Mouse (Mus musculus) heart, embryonic 15.5 days (tissue): ENCODE data around the gene Evi2b. TPM values are rescaled to one million over a fixed set of nuclear protein-coding genes. Genes with fewer than 3 reads are reported as not detected.

Experiments
- ATAC-seq: fragments of 200-750 bp; cut with Nextera tagmentation; replicated peaks from 2 replicates; pipeline ENCODE4 v1.8.0; 2017; ENCODE audit warnings: low read depth, moderate TSS enrichment; ENCODE audit not compliant: insufficient number of reproducible peaks, insufficient read depth, low FRiP score
- H3K27ac ChIP-seq: fragments of 300-500 bp; sonication (generic); 2 replicates; pipeline ENCODE4 v1.5.1; 2015; ENCODE audit warnings: mild to moderate bottlenecking, inconsistent platforms
- H3K27me3 ChIP-seq: fragments of 300-500 bp; sonication (generic); 2 replicates; pipeline ENCODE4 v1.6.1; 2015; ENCODE audit warnings: inconsistent platforms
- H3K36me3 ChIP-seq: fragments of 300-500 bp; sonication (generic); 2 replicates; pipeline ENCODE4 v1.6.1; 2015; ENCODE audit warnings: mild to moderate bottlenecking, inconsistent platforms
- H3K4me1 ChIP-seq: fragments of 300-500 bp; sonication (generic); replicated peaks from 2 replicates; pipeline ENCODE4 v1.6.1; 2015; ENCODE audit warnings: inconsistent platforms
- H3K4me2 ChIP-seq: fragments of 300-500 bp; sonication (generic); 2 replicates; pipeline ENCODE4 v1.6.1; 2015; ENCODE audit warnings: inconsistent platforms, mild to moderate bottlenecking, moderate library complexity
- H3K4me3 ChIP-seq: fragments of 300-500 bp; sonication (generic); 2 replicates; pipeline ENCODE4 v1.5.1; 2015; ENCODE audit warnings: mild to moderate bottlenecking, inconsistent platforms
- H3K9ac ChIP-seq: fragments of 300-500 bp; sonication (generic); 2 replicates; pipeline ENCODE4 v1.6.1; 2015; ENCODE audit warnings: mild to moderate bottlenecking, inconsistent platforms
- H3K9me3 ChIP-seq: fragments of 300-500 bp; sonication (generic); replicated peaks from 2 replicates; pipeline ENCODE4 v1.6.1; 2016; ENCODE audit warnings: inconsistent platforms
- WGBS: fragments of 180-500 bp; shearing (Covaris S2); methylation state at CpG from one replicate; pipeline ENCODE4 v1.1.7; 2015; ENCODE audit warnings: mixed read lengths; 5-methylcytosine and 5-hydroxymethylcytosine counted together
- polyA plus RNA-seq: library from polyadenylated mRNA; unstranded; fragments of >200 nt; fragmentation: Nextera tagmentation; extraction: Ambion mirVana; gene quantifications from 2 replicates; pipeline ENCODE4 v1.2.1, GENCODE M21; 2015

Evi2b gene
- polyA plus RNA-seq, 1 experiment from 2014 or later = 0.42 TPM

GRCm38 (mm10) chr11:79521930-79522329, 1.6 kb downstream of the Evi2b start:
- Histone ChIP-seq H3K9me3 (no peaks in the 10 kb centered on the region), H3K27me3 (no peaks in the 10 kb centered on the region), H3K36me3 (no peaks in the 10 kb centered on the region), H3K9ac (no peak overlapping the region), H3K4me3 (no peak overlapping the region), H3K4me2 (no peak overlapping the region), H3K27ac (no peak overlapping the region), H3K4me1 (peaks cover 4% of the 10 kb centered on the region)
- ATAC-seq = no peak

GRCm38 (mm10) chr11:79520772-79521171, 2.8 kb downstream of the Evi2b start:
- Histone ChIP-seq H3K36me3 (no peaks in the 10 kb centered on the region), H3K27ac (no peak overlapping the region), H3K27me3 (no peaks in the 10 kb centered on the region), H3K9me3 (no peaks in the 10 kb centered on the region), H3K4me2 (no peak overlapping the region), H3K4me3 (no peak overlapping the region), H3K4me1 (no peaks in the 10 kb centered on the region), H3K9ac (no peak overlapping the region)
- ATAC-seq = no peak

GRCm38 (mm10) chr11:79519878-79520291, 3.7 kb downstream of the Evi2b start:
- no peak for ATAC-seq
- Histone ChIP-seq H3K4me3 (no peak overlapping the region), H3K36me3 (no peaks in the 10 kb centered on the region), H3K4me1 (no peaks in the 10 kb centered on the region), H3K27ac (no peak overlapping the region), H3K4me2 (no peak overlapping the region), H3K9ac (no peak overlapping the region), H3K9me3 (no peaks in the 10 kb centered on the region), H3K27me3 (no peaks in the 10 kb centered on the region)
- 61% methylated on average over 1 of the region's 1 CpGs for WGBS

- ATAC-seq = no peak
- H3K4me2 ChIP-seq = no peak overlapping the region
- H3K4me1 ChIP-seq = no peaks in the 10 kb centered on the region
- no peaks in the 10 kb centered on the region for H3K9me3 ChIP-seq
- H3K36me3 ChIP-seq = no peaks in the 10 kb centered on the region
- H3K9ac ChIP-seq = no peak overlapping the region
- no peak overlapping the region for H3K27ac ChIP-seq
- WGBS = 82% methylated on average over 6 of the region's 6 CpGs
- no peaks in the 10 kb centered on the region for H3K27me3 ChIP-seq
- H3K4me3 ChIP-seq = no peak overlapping the region
Measured at GRCm38 (mm10) chr11:79519299-79519698, 4.3 kb downstream of the Evi2b start.

- H3K4me1 ChIP-seq = no peaks in the 10 kb centered on the region
- no peaks in the 10 kb centered on the region for H3K36me3 ChIP-seq
- WGBS = 94% methylated on average over 2 of the region's 2 CpGs
- no peak overlapping the region for H3K4me2 ChIP-seq
- H3K4me3 ChIP-seq = no peak overlapping the region
- ATAC-seq = no peak
- no peaks in the 10 kb centered on the region for H3K27me3 ChIP-seq
- H3K9me3 ChIP-seq = no peaks in the 10 kb centered on the region
- H3K9ac ChIP-seq = no peak overlapping the region
- H3K27ac ChIP-seq = no peak overlapping the region
Measured at GRCm38 (mm10) chr11:79515798-79516197, 7.8 kb downstream of the Evi2b start.

GRCm38 (mm10) chr11:79515331-79515730, 8.2 kb downstream of the Evi2b start:
- H3K36me3 ChIP-seq = no peaks in the 10 kb centered on the region
- no peak overlapping the region for H3K4me2 ChIP-seq
- H3K9me3 ChIP-seq = no peaks in the 10 kb centered on the region
- H3K4me3 ChIP-seq = no peak overlapping the region
- H3K9ac ChIP-seq = no peak overlapping the region
- no peak overlapping the region for H3K27ac ChIP-seq
- ATAC-seq = no peak
- WGBS = 70% methylated on average over 6 of the region's 6 CpGs
- H3K27me3 ChIP-seq = no peaks in the 10 kb centered on the region
- no peaks in the 10 kb centered on the region for H3K4me1 ChIP-seq

GRCm38 (mm10) chr11:79511970-79512369, 11.6 kb downstream of the Evi2b start:
- no peak overlapping the region for H3K4me3 ChIP-seq
- no peak overlapping the region for H3K27ac ChIP-seq
- no peaks in the 10 kb centered on the region for H3K4me1 ChIP-seq
- H3K4me2 ChIP-seq = no peak overlapping the region
- ATAC-seq = no peak
- no peak overlapping the region for H3K9ac ChIP-seq
- no peaks in the 10 kb centered on the region for H3K9me3 ChIP-seq
- H3K36me3 ChIP-seq = no peaks in the 10 kb centered on the region
- no peaks in the 10 kb centered on the region for H3K27me3 ChIP-seq
- WGBS = 92% methylated on average over 3 of the region's 3 CpGs

- no peaks in the 10 kb centered on the region for H3K27me3 ChIP-seq
- H3K9ac ChIP-seq = no peak overlapping the region
Measured at GRCm38 (mm10) chr11:79504506-79504905, 19.1 kb downstream of the Evi2b start.

GRCm38 (mm10) chr11:79503845-79504244, 19.7 kb downstream of the Evi2b start, which contains the start of gene Omg:
Gene Omg (minus strand): TSS chr11:79504084.
- WGBS = 55% methylated on average over 8 of the region's 8 CpGs
- Histone ChIP-seq H3K4me2 (no peak within 1 kb of the TSS), H3K4me1 (no peaks in the 10 kb centered on the region), H3K27ac (no peak within 1 kb of the TSS), H3K9me3 (no peaks in the 10 kb centered on the region), H3K36me3 (no peaks in the 10 kb centered on the region), H3K4me3 (no peak within 1 kb of the TSS), H3K27me3 (no peaks in the 10 kb centered on the region), H3K9ac (no peak within 1 kb of the TSS)
- no peak for ATAC-seq

More at GRCm38 (mm10) chr11:79504506-79504905, 19.1 kb downstream of the Evi2b start:
- Histone ChIP-seq H3K4me2 (no peak overlapping the region), H3K27ac (no peak overlapping the region), H3K36me3 (no peaks in the 10 kb centered on the region), H3K9me3 (no peaks in the 10 kb centered on the region), H3K4me3 (no peak overlapping the region), H3K4me1 (no peaks in the 10 kb centered on the region)
- 90% methylated on average over 7 of the region's 7 CpGs for WGBS
- ATAC-seq = no peak

- H3K36me3 ChIP-seq = no peaks in the 10 kb centered on the region
- no peak overlapping the region for H3K9ac ChIP-seq
- H3K27me3 ChIP-seq = no peaks in the 10 kb centered on the region
- H3K4me3 ChIP-seq = no peak overlapping the region
- no peaks in the 10 kb centered on the region for H3K9me3 ChIP-seq
- no peak overlapping the region for H3K4me2 ChIP-seq
- no peak for ATAC-seq
- WGBS = 78% methylated on average over 2 of the region's 2 CpGs
- no peaks in the 10 kb centered on the region for H3K4me1 ChIP-seq
- no peak overlapping the region for H3K27ac ChIP-seq
Measured at GRCm38 (mm10) chr11:79502917-79503316, 20.6 kb downstream of the Evi2b start.

- Histone ChIP-seq H3K4me3 (no peak overlapping the region), H3K4me2 (no peak overlapping the region), H3K4me1 (peaks cover 6% of the 10 kb centered on the region; the same call in 1 of the 2 replicates), H3K27me3 (no peaks in the 10 kb centered on the region), H3K27ac (no peak overlapping the region), H3K9me3 (no peaks in the 10 kb centered on the region), H3K9ac (no peak overlapping the region), H3K36me3 (0 out of 2 replicates have a peak, but pooled peaks cover 3% of the 10 kb centered on the region)
- WGBS = 69% methylated on average over 10 of the region's 10 CpGs
- ATAC-seq = no peak
Measured at GRCm38 (mm10) chr11:79494976-79495800, 28.4 kb downstream of the Evi2b start.

- no peak overlapping the region for H3K27ac ChIP-seq
- no peak overlapping the region for H3K4me3 ChIP-seq
- no peaks in the 10 kb centered on the region for H3K27me3 ChIP-seq
- no peaks in the 10 kb centered on the region for H3K4me1 ChIP-seq
- H3K9ac ChIP-seq = no peak overlapping the region
- ATAC-seq = no peak
- no peaks in the 10 kb centered on the region for H3K9me3 ChIP-seq
- no peak overlapping the region for H3K4me2 ChIP-seq
- peaks cover 9% of the 10 kb centered on the region for H3K36me3 ChIP-seq
Measured at GRCm38 (mm10) chr11:79484721-79485120, 38.8 kb downstream of the Evi2b start.
